Mouse (Mus musculus): ENCODE measurements at regions not wholly inside any gene's neighbourhood (a gene's known extent, or its start where the extent isn't known, plus 50 kb on each side); places are given as distances from the start of the nearest gene placed in this dataset.

- no peak for ATAC-seq (ENCODE audit: insufficient read depth, low FRiP score, low read depth)
These were observed 378.1 kb downstream of the Dcdc2c start for GRCm38 (mm10) chr12:28174078-28174477.

GRCm38 (mm10) chr12:28158786-28159185 is 393.4 kb downstream of the Dcdc2c start:
- no peaks in the 10 kb centered on the region for H3K4me1 ChIP-seq
- H3K4me3 ChIP-seq (replicated peaks) = no peak overlapping the region
- no peaks in the 10 kb centered on the region for H3K36me3 ChIP-seq
- ATAC-seq (ENCODE audit: insufficient read depth, low FRiP score, low read depth) = no peak
- 85% methylated on average over 1 of the region's 1 CpGs for WGBS
- H3K4me2 ChIP-seq = no peak overlapping the region
- no peak overlapping the region for H3K27ac ChIP-seq
- no peak overlapping the region for H3K9ac ChIP-seq
- H3K27me3 ChIP-seq (replicated peaks) = no peaks in the 10 kb centered on the region
- no peaks in the 10 kb centered on the region for H3K9me3 ChIP-seq

More at GRCm38 (mm10) chr12:28174078-28174477, 378.1 kb downstream of the Dcdc2c start:
- no peak overlapping the region for H3K4me3 ChIP-seq (replicated peaks)
- no peak overlapping the region for H3K27ac ChIP-seq
- no peaks in the 10 kb centered on the region for H3K4me1 ChIP-seq
- H3K9ac ChIP-seq = no peak overlapping the region
- no peaks in the 10 kb centered on the region for H3K36me3 ChIP-seq
- H3K4me2 ChIP-seq = no peak overlapping the region
- H3K27me3 ChIP-seq (replicated peaks) = no peaks in the 10 kb centered on the region
- H3K9me3 ChIP-seq = no peaks in the 10 kb centered on the region

GRCm38 (mm10) chr12:28150759-28151158 is 401.4 kb downstream of the Dcdc2c start:
- no peak for ATAC-seq (ENCODE audit: insufficient read depth, low FRiP score, low read depth)
- no peaks in the 10 kb centered on the region for H3K9me3 ChIP-seq
- 71% methylated on average over 4 of the region's 4 CpGs for WGBS
- H3K4me3 ChIP-seq (replicated peaks) = no peak overlapping the region
- H3K36me3 ChIP-seq = no peaks in the 10 kb centered on the region
- H3K27me3 ChIP-seq (replicated peaks) = no peaks in the 10 kb centered on the region
- H3K4me1 ChIP-seq = no peaks in the 10 kb centered on the region
- no peak overlapping the region for H3K9ac ChIP-seq
- H3K27ac ChIP-seq = no peak overlapping the region
- H3K4me2 ChIP-seq = no peak overlapping the region

GRCm38 (mm10) chr12:28135810-28136592 is 416.2 kb downstream of the Dcdc2c start:
- Histone ChIP-seq H3K9me3 (no peaks in the 10 kb centered on the region), H3K4me2 (no peak overlapping the region), H3K27me3 (replicated peaks) (no peaks in the 10 kb centered on the region), H3K4me3 (replicated peaks) (no peak overlapping the region), H3K9ac (no peak overlapping the region), H3K36me3 (no peaks in the 10 kb centered on the region), H3K4me1 (no peaks in the 10 kb centered on the region), H3K27ac (no peak overlapping the region)
- WGBS = 69% methylated on average over 4 of the region's 4 CpGs
- ATAC-seq (ENCODE audit: insufficient read depth, low FRiP score, low read depth) = no peak

DNA sequence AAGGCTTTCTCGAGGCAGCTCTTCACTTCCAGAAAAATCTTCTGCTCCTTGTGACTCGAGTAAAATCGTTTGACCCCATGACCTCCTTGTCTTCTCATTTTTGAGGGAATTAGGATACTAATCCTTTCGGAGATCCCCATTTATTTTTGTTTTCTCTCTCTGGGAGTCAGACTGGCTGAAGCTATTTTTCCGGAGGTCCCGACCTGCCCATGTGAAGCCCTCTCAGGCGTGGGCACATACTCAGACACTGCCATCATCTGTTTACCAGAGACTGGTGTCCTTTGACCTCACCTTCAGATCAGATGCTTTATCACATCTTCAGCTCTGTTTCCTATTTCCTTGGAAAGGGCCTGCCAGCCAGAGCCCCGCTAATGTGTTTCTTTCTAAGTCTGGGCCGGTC is 429.4 kb downstream of the Dcdc2c start:
- ATAC-seq (ENCODE audit: insufficient read depth, low FRiP score, low read depth) = no peak
- no peaks in the 10 kb centered on the region for H3K27me3 ChIP-seq (replicated peaks)
- no peak overlapping the region for H3K4me3 ChIP-seq (replicated peaks)
- no peak overlapping the region for H3K9ac ChIP-seq
- H3K4me2 ChIP-seq = no peak overlapping the region
- H3K27ac ChIP-seq = no peak overlapping the region
- 36% methylated on average over 9 of the region's 9 CpGs for WGBS
- no peaks in the 10 kb centered on the region for H3K9me3 ChIP-seq
- H3K36me3 ChIP-seq = no peaks in the 10 kb centered on the region
- no peaks in the 10 kb centered on the region for H3K4me1 ChIP-seq

- no peak overlapping the region for H3K4me3 ChIP-seq (replicated peaks)
- no peaks in the 10 kb centered on the region for H3K36me3 ChIP-seq
- H3K27me3 ChIP-seq (replicated peaks) = no peaks in the 10 kb centered on the region
- no peaks in the 10 kb centered on the region for H3K4me1 ChIP-seq
- WGBS = 27% methylated on average over 3 of the region's 3 CpGs
- H3K27ac ChIP-seq = no peak overlapping the region
- no peak overlapping the region for H3K9ac ChIP-seq
- ATAC-seq (ENCODE audit: insufficient read depth, low FRiP score, low read depth) = no peak
- H3K9me3 ChIP-seq = no peaks in the 10 kb centered on the region
- no peak overlapping the region for H3K4me2 ChIP-seq
These were observed 432.1 kb downstream of the Dcdc2c start for GRCm38 (mm10) chr12:28120106-28120505.

DNA sequence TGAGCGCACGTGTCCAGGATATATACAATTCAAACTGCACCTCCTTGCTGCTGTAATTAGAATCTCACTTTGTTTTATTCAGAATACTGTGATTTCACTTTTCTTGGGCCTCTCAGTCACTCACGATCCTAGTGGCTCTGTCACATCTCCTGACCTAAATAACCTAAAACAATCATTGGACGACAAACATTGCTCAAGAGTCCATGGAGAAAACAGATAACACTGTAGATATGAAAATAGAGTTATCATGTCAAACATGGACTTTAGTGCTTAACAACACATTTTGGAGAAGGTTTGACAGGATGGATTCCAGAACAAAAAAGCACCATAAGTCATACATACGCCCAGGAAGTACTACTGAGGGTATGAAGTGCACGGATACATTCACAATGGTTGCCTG is 461.5 kb downstream of the Dcdc2c start:
- no peak for ATAC-seq (ENCODE audit: insufficient read depth, low FRiP score, low read depth)

GRCm38 (mm10) chr12:28085460-28085859 is 466.7 kb downstream of the Dcdc2c start:
- no peak for ATAC-seq (ENCODE audit: insufficient read depth, low FRiP score, low read depth)
- H3K4me3 ChIP-seq (replicated peaks) = no peak overlapping the region
- H3K4me1 ChIP-seq = no peaks in the 10 kb centered on the region
- no peaks in the 10 kb centered on the region for H3K36me3 ChIP-seq
- no peaks in the 10 kb centered on the region for H3K27me3 ChIP-seq (replicated peaks)
- 80% methylated on average over 4 of the region's 4 CpGs for WGBS
- no peak overlapping the region for H3K9ac ChIP-seq
- no peak overlapping the region for H3K27ac ChIP-seq
- H3K4me2 ChIP-seq = no peak overlapping the region
- H3K9me3 ChIP-seq = no peaks in the 10 kb centered on the region

More for the DNA sequence above, 461.5 kb downstream of the Dcdc2c start:
- Histone ChIP-seq H3K9me3 (no peaks in the 10 kb centered on the region), H3K4me1 (no peaks in the 10 kb centered on the region), H3K4me2 (no peak overlapping the region), H3K27ac (no peak overlapping the region), H3K4me3 (replicated peaks) (no peak overlapping the region), H3K9ac (no peak overlapping the region), H3K27me3 (replicated peaks) (no peaks in the 10 kb centered on the region), H3K36me3 (no peaks in the 10 kb centered on the region)
- WGBS = 77% methylated on average over 6 of the region's 6 CpGs

DNA sequence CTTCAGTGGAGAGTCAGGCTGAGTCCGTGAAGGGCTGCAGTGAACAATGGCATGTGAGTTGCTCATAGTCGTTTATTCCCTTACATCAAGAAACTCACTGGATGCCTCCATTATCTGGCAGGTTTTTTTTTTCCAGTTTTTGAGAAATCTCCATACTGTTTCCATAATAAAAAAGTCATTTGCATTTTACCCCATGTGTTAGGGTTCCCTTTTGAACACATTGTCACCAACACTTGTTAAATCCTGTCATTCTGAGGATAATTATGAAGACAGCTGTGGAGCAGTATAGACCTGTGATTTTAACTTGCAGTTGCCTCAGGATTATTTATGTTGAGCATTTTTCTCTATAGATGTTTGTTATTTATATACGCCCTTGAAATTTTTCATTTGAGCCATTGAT is 475.6 kb downstream of the Dcdc2c start:
- no peaks in the 10 kb centered on the region for H3K27me3 ChIP-seq (replicated peaks)
- no peak overlapping the region for H3K4me2 ChIP-seq
- H3K27ac ChIP-seq = no peak overlapping the region
- 84% methylated on average over 3 of the region's 3 CpGs for WGBS
- no peak overlapping the region for H3K4me3 ChIP-seq (replicated peaks)
- H3K4me1 ChIP-seq = no peaks in the 10 kb centered on the region
- no peak for ATAC-seq (ENCODE audit: insufficient read depth, low FRiP score, low read depth)
- no peaks in the 10 kb centered on the region for H3K9me3 ChIP-seq
- H3K9ac ChIP-seq = no peak overlapping the region
- no peaks in the 10 kb centered on the region for H3K36me3 ChIP-seq

DNA sequence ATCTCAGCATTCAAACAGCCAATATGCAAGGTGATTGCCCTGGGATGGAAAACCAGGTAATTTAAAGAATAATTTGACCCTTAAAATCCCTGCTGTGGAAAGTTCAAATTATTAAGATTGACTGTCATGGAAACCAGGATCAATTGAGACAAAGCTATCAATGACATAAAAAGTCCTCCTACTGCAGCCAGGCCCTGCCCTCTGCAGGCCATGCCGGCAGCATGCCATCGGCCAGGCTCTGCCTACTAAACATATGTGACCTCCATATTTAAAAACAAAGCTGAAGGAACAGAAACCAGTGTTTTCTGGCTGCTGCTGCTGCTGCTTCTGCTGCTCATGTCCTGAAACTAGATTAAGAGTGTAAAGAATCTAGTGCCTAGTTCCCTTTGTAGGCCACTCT is 483.6 kb downstream of the Dcdc2c start:
- no peaks in the 10 kb centered on the region for H3K4me1 ChIP-seq
- H3K4me3 ChIP-seq (replicated peaks) = no peak overlapping the region
- no peak overlapping the region for H3K9ac ChIP-seq
- WGBS = 59% methylated on average over 2 of the region's 2 CpGs
- no peak for ATAC-seq (ENCODE audit: insufficient read depth, low FRiP score, low read depth)
- no peaks in the 10 kb centered on the region for H3K27me3 ChIP-seq (replicated peaks)
- no peak overlapping the region for H3K4me2 ChIP-seq
- no peaks in the 10 kb centered on the region for H3K9me3 ChIP-seq
- H3K36me3 ChIP-seq = no peaks in the 10 kb centered on the region
- no peak overlapping the region for H3K27ac ChIP-seq

DNA sequence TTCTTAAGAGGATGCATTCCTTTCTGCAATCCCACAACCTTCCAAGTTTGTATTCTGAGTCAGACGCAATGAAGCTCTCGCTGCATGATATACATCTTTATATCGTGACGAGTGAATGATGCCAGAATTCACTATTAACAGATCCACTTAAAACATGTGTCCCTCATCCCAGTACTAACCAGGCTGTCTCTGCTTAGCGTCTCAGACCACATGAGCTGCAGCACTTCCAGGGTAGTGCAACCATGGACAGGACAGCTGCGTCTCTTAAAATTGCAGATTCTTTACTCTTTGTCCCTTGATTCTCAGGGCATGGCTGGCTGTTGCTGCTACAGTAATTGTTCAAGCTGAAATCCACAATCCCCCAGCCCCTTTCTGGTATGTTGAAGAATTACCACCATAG is 491.9 kb downstream of the Dcdc2c start:
- no peak overlapping the region for H3K27ac ChIP-seq
- no peaks in the 10 kb centered on the region for H3K4me1 ChIP-seq
- WGBS = 39% methylated on average over 6 of the region's 6 CpGs
- no peak overlapping the region for H3K4me2 ChIP-seq
- no peak for ATAC-seq (ENCODE audit: insufficient read depth, low FRiP score, low read depth)
- no peak overlapping the region for H3K9ac ChIP-seq
- H3K27me3 ChIP-seq (replicated peaks) = no peaks in the 10 kb centered on the region
- no peaks in the 10 kb centered on the region for H3K9me3 ChIP-seq
- no peaks in the 10 kb centered on the region for H3K36me3 ChIP-seq
- H3K4me3 ChIP-seq (replicated peaks) = no peak overlapping the region

- ATAC-seq (ENCODE audit: insufficient read depth, low FRiP score, low read depth) = no peak
- no peaks in the 10 kb centered on the region for H3K9me3 ChIP-seq
- no peaks in the 10 kb centered on the region for H3K27me3 ChIP-seq (replicated peaks)
- no peak overlapping the region for H3K4me2 ChIP-seq
- no peaks in the 10 kb centered on the region for H3K36me3 ChIP-seq
- no peaks in the 10 kb centered on the region for H3K4me1 ChIP-seq
- 47% methylated on average over 4 of the region's 4 CpGs for WGBS
- H3K27ac ChIP-seq = no peak overlapping the region
- no peak overlapping the region for H3K4me3 ChIP-seq (replicated peaks)
- H3K9ac ChIP-seq = no peak overlapping the region
These were observed 496.5 kb downstream of the Dcdc2c start for GRCm38 (mm10) chr12:28055518-28056280.

All from stomach, embryonic 15.5 days (tissue).